Mouse (Mus musculus): Measurements from ENCODE around the gene Ankrd53.

- no peak for TF ChIP-seq CTCF (IDR thresholded peaks at IDR 0.05; ENCODE audit: low read depth)
- no peak for TF ChIP-seq EP300 (IDR thresholded peaks at IDR 0.05; ENCODE audit: low read depth)
Measured at GRCm38 (mm10) chr6:83722526-83722925, 39.9 kb upstream of the Ankrd53 start.
